Mouse (Mus musculus): ENCODE results near the gene Zfhx2. TPM values are rescaled to one million over a fixed set of nuclear protein-coding genes. Genes with fewer than 3 reads are reported as not detected.
"Not testable (repeated sequence)": the region's sequence is repeated elsewhere in the genome, so short reads cannot be mapped to it uniquely, and the experiment has no call there.

Zfhx2 gene
- total RNA-seq, 2 experiments from 2014 or later = 0.75 to 3.1 TPM

GRCm38 (mm10) chr14:55053050-55053449 is 39.1 kb downstream of the Zfhx2 start:
- no peak for ATAC-seq (replicated peaks; ENCODE audit: poor library complexity)

GRCm38 (mm10) chr14:55052496-55052895 is 39.6 kb downstream of the Zfhx2 start:
- no peak for ATAC-seq (replicated peaks; ENCODE audit: poor library complexity)

DNA sequence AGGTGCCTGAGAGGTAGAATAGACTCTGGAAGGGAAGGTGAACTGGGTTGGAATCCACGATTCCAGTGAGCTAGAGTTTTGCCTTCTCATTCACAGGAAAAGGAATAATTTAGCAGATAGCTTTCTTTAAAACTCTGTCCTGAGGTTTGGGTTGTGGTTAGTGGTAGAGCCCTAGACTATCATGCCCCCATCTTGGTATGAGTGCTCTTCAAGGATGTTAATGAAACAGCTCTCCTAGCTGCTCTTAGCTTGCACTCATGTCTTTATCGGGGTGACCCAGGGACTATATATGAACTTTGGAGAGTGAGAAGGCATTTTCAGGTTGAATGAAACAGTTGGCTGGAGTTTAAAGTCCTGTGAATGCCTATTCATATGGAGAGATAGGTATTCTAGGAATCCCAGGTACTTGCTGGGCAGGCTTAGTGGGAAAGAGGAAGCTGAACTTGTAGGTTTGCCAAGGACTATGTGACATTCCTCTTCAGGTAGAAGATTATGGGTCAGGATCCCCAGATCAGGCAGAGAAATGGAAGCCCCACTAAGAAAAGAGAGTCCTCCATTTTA is 44.1 kb downstream of the Zfhx2 start:
- ATAC-seq (replicated peaks; ENCODE audit: poor library complexity) = peak; percentile 60

DNA sequence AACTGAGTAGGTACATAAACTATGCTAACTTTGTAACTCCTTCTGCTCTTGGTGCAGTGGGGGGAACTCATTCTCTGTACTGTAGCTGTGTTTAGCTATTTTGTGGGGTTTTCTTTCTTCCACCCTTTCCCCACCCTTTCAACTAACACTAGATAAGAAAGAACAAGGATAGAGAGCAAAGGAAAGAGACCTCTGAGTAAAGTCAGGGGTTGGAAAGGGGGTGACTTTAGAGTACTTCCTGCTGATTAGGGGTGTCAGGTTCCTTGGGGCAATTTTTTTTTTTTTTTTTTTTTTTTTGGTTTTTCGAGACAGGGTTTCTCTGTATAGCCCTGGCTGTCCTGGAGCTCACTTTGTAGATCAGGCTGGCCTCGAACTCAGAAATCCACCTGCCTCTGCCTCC is 48.4 kb downstream of the Zfhx2 start:
- ATAC-seq (replicated peaks; ENCODE audit: poor library complexity) = not testable (repeated sequence)

- ATAC-seq (replicated peaks; ENCODE audit: poor library complexity) = no peak
Measured at GRCm38 (mm10) chr14:55032695-55033225, 59.4 kb downstream of the Zfhx2 start.

- ATAC-seq (replicated peaks; ENCODE audit: poor library complexity) = peak; percentile 75
Measured at GRCm38 (mm10) chr14:55029034-55029698, 63.0 kb downstream of the Zfhx2 start.

GRCm38 (mm10) chr14:55028333-55028835 is 63.7 kb downstream of the Zfhx2 start:
- no peak for ATAC-seq (replicated peaks; ENCODE audit: poor library complexity)

- ATAC-seq (replicated peaks; ENCODE audit: poor library complexity) = no peak
Measured at GRCm38 (mm10) chr14:55027653-55028052, 64.5 kb downstream of the Zfhx2 start.

GRCm38 (mm10) chr14:55027251-55027650 is 64.9 kb downstream of the Zfhx2 start:
- ATAC-seq (replicated peaks; ENCODE audit: poor library complexity) = no peak

DNA sequence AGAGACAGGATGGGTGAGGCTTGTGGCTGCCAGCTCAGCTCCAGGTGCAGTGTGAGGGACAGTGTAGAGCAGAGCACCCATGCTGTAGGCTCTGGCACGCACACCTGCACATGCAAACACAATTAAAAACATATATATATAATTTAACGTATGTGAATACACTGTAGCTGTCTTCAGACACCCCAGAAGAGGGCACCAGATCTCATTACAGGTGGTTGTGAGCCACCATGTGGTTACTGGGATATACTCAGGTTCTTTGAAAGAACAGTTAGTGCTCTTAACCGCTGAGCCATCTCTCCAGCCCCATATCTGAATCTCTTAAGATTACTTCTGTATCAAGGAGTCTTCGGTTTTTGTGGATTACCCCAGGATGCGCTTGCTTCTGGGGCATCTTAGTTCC is 66.6 kb downstream of the Zfhx2 start:
- ATAC-seq (replicated peaks; ENCODE audit: poor library complexity) = no peak

DNA sequence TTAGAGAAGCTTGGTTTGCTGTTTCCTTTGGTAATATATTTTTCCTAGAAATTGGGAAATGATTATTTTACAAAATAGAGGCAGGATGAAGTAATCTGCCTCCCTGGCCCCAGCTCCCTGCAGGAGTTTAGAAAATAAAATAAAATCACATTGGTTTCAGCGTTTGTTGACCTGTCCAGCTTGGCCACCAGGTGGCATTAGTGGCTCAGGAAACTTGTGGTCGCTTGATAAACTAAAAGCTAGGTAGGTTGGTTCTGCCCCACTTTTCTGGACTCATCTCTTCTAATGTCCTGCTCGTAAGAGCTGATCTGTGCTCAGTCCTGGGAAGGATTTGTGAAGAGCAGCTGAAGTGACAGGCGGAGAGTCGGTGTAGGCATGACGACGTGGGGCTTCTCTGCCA is 67.9 kb downstream of the Zfhx2 start:
- ATAC-seq (replicated peaks; ENCODE audit: poor library complexity) = peak; percentile 58; the same call in 1 of the 2 replicates

- ATAC-seq (replicated peaks; ENCODE audit: poor library complexity) = no peak
Measured at GRCm38 (mm10) chr14:55023011-55023410, 69.1 kb downstream of the Zfhx2 start.

DNA sequence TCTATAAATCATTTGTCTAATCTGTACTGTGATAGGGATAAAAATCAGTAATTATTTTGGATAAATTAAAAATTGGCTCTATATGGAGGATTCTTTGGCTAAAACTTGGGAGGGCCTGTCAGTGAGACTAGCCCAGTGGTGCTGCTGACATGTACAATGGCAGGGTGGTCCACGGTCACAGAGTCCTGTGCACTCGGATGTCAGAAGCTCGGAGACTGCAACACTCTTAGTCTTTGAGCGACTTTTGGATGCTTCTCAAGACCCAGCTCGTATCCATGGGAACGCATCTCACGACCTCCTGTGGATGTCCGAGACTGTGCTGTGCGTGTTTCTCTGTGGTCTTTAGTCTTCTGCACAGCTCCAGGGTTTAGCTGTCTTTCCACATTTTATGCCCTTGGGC is 71.7 kb downstream of the Zfhx2 start:
- ATAC-seq (replicated peaks; ENCODE audit: poor library complexity) = no peak

- ATAC-seq (replicated peaks; ENCODE audit: poor library complexity) = no peak
Measured at GRCm38 (mm10) chr14:55016876-55017275, 75.2 kb downstream of the Zfhx2 start.

GRCm38 (mm10) chr14:55015767-55016111 is 76.4 kb downstream of the Zfhx2 start:
- ATAC-seq (replicated peaks; ENCODE audit: poor library complexity) = no peak; the same call in 1 of the 2 replicates

- peak; percentile 91 for ATAC-seq (replicated peaks; ENCODE audit: poor library complexity)
Measured at GRCm38 (mm10) chr14:55014991-55015766, 76.9 kb downstream of the Zfhx2 start, which contains the start of gene Ngdn. Ngdn (plus strand) TSS chr14:55015454.

DNA sequence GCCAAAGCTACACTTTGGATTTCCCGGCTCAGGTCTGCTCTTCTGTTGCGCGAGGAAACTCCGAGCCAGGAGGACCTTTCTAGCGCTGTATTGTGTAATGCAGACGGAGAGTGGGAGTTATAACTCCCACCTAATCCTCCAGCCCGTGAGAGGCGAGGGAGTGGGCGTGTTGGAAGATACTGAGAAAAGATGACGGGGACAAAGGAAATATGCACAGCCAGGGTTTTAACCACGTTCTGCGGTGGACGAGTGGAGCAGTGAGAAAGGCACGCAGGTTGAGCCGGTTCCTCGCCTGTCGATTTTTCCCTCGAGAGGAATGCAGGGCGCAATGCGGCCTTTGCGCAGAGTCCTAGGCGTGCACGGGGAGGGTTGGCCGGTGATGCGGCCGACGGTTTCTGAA is 77.5 kb downstream of the Zfhx2 start:
- peak; percentile 37 for ATAC-seq (replicated peaks; ENCODE audit: poor library complexity)

- ATAC-seq (replicated peaks; ENCODE audit: poor library complexity) = no peak
Measured at GRCm38 (mm10) chr14:55011116-55011515, 81.0 kb downstream of the Zfhx2 start.

Data from megakaryocyte progenitor cell, adult 5-6 weeks (primary cell).